Mouse (Mus musculus): Measurements from ENCODE around the gene Tmem213.

GRCm38 (mm10) chr6:38120681-38121371 is 11.8 kb downstream of the Tmem213 start:
- TF ChIP-seq POLR2AphosphoS5 (IDR thresholded peaks at IDR 0.05; ENCODE audit: insufficient replicate concordance, low read depth, low read length): no peak
- TF ChIP-seq CTCF (IDR thresholded peaks at IDR 0.05; ENCODE audit: low read depth, low read length): no peak
- TF ChIP-seq GATA1 (IDR thresholded peaks at IDR 0.05; ENCODE audit: borderline replicate concordance, low read length): no peak
- no peak for TF ChIP-seq GATA2 (IDR thresholded peaks at IDR 0.05; ENCODE audit: borderline replicate concordance, low read depth, low read length)
